Mouse (Mus musculus) MEL (cell line): Measurements from ENCODE around the gene Maml3. TPM values are rescaled to one million over a fixed set of nuclear protein-coding genes. Genes with fewer than 3 reads are reported as not detected.

Experiments
- DNase-seq: peaks from one replicate; pipeline ENCODE4 v3.0.0; 2011; ENCODE audit warnings: low read depth, low spot score
- H3K27ac ChIP-seq: 2 replicates; pipeline ENCODE4 v1.5.1; 2012; ENCODE audit warnings: low read depth, mild to moderate bottlenecking, control low read depth, low read length, moderate library complexity; ENCODE audit not compliant: control insufficient read depth
- H3K27me3 ChIP-seq, 2 experiments: fragments of 150-350 bp in 1 of 2; sonication (generic) in 1 of 2; 2 replicates each; pipeline ENCODE4 v1.6.1; 2012; ENCODE audit warnings: low read length in 2 of 2, mild to moderate bottlenecking in 2 of 2, improper control_type of control experiment in 1 of 2, moderate library complexity in 1 of 2; ENCODE audit not compliant: insufficient read depth in 2 of 2, control insufficient read depth in 1 of 2
- H3K36me3 ChIP-seq, 2 experiments: 2 replicates each; pipeline ENCODE4 v1.6.1; 2012 to 2014; ENCODE audit warnings: low read length in 2 of 2, improper control_type of control experiment in 1 of 2, inconsistent platforms in 1 of 2, mild to moderate bottlenecking in 1 of 2; ENCODE audit not compliant: insufficient read depth in 2 of 2, control insufficient read depth in 1 of 2
- H3K4me1 ChIP-seq, 2 experiments: fragments of 150-350 bp in 1 of 2; sonication (generic) in 1 of 2; 2 replicates each; pipeline ENCODE4 v1.6.1; 2012; ENCODE audit warnings: low read length in 2 of 2, improper control_type of control experiment in 1 of 2, mild to moderate bottlenecking in 1 of 2; ENCODE audit not compliant: insufficient read depth in 2 of 2, control insufficient read depth in 1 of 2
- H3K4me3 ChIP-seq, 2 experiments: fragments of 150-350 bp in 1 of 2; sonication (generic) in 1 of 2; 2 replicates each; pipeline ENCODE4 v1.5.1; 2012; ENCODE audit warnings: low read depth in 2 of 2, low read length in 2 of 2, mild to moderate bottlenecking in 2 of 2, moderate library complexity in 2 of 2, control low read depth in 1 of 2, improper control_type of control experiment in 1 of 2; ENCODE audit not compliant: control insufficient read depth in 1 of 2, insufficient read depth in 1 of 2
- H3K79me2 ChIP-seq: 2 replicates; pipeline ENCODE4 v1.6.1; 2012; ENCODE audit warnings: mild to moderate bottlenecking, low read length, moderate library complexity; ENCODE audit not compliant: control insufficient read depth, poor library complexity, insufficient read depth
- H3K9ac ChIP-seq: 2 replicates; pipeline ENCODE4 v1.6.1; 2012; ENCODE audit warnings: low read depth, mild to moderate bottlenecking, control low read depth, low read length, moderate library complexity; ENCODE audit not compliant: control insufficient read depth, poor library complexity, severe bottlenecking
- H3K9me3 ChIP-seq: fragments of 150-350 bp; sonication (generic); replicated peaks from 2 replicates; pipeline ENCODE4 v1.6.1; 2012; ENCODE audit warnings: mild to moderate bottlenecking, low read length, improper control_type of control experiment, moderate library complexity; ENCODE audit not compliant: insufficient read depth
- BHLHE40 ChIP-seq: IDR thresholded peaks from 2 replicates; pipeline ENCODE4 v1.6.1; 2012; ENCODE audit warnings: low read depth, mild to moderate bottlenecking, inconsistent platforms, low read length, improper control_type of control experiment, borderline replicate concordance
- CHD2 ChIP-seq: IDR thresholded peaks from 2 replicates; pipeline ENCODE4 v1.6.1; 2011; ENCODE audit warnings: low read length, improper control_type of control experiment
- E2F4 ChIP-seq: IDR thresholded peaks from 2 replicates; pipeline ENCODE4 v1.6.1; 2011; ENCODE audit warnings: low read depth, low read length, improper control_type of control experiment, borderline replicate concordance
- ELF1 ChIP-seq: IDR thresholded peaks from 2 replicates; pipeline ENCODE4 v1.6.1; 2014; ENCODE audit warnings: low read depth, mild to moderate bottlenecking, inconsistent platforms, low read length, improper control_type of control experiment, moderate library complexity
- EP300 ChIP-seq, 2 experiments: IDR thresholded peaks; 2 replicates each; pipeline ENCODE4 v1.6.1; 2011; ENCODE audit warnings: improper control_type of control experiment in 2 of 2, low read length in 2 of 2, low read depth in 1 of 2, mild to moderate bottlenecking in 1 of 2
- HCFC1 ChIP-seq: IDR thresholded peaks from 2 replicates; pipeline ENCODE4 v1.6.1; 2012; ENCODE audit warnings: low read depth, mild to moderate bottlenecking, inconsistent platforms, low read length, improper control_type of control experiment, moderate library complexity
- MAFK ChIP-seq: IDR thresholded peaks from 2 replicates; pipeline ENCODE4 v1.6.1; 2011; ENCODE audit warnings: low read depth, mild to moderate bottlenecking, low read length, improper control_type of control experiment, borderline replicate concordance
- MAZ ChIP-seq: IDR thresholded peaks from 2 replicates; pipeline ENCODE4 v1.6.1; 2012; ENCODE audit warnings: low read depth, mild to moderate bottlenecking, inconsistent platforms, low read length, improper control_type of control experiment
- MEF2A ChIP-seq: IDR thresholded peaks from 2 replicates; pipeline ENCODE4 v1.6.1; 2014; ENCODE audit warnings: low read depth, mild to moderate bottlenecking, inconsistent platforms, low read length, improper control_type of control experiment; ENCODE audit not compliant: poor library complexity, insufficient replicate concordance, severe bottlenecking; ENCODE audit errors: extremely low read depth
- MXI1 ChIP-seq: IDR thresholded peaks from 2 replicates; pipeline ENCODE4 v1.6.1; 2011; ENCODE audit warnings: mild to moderate bottlenecking, low read depth, low read length, improper control_type of control experiment
- MYB ChIP-seq: IDR thresholded peaks from 2 replicates; pipeline ENCODE4 v1.6.1; 2011; ENCODE audit warnings: mild to moderate bottlenecking, low read depth, low read length, improper control_type of control experiment
- MYC ChIP-seq: IDR thresholded peaks from 2 replicates; pipeline ENCODE4 v1.6.1; 2011; ENCODE audit warnings: low read depth, mild to moderate bottlenecking, low read length, improper control_type of control experiment, moderate library complexity
- NELFE ChIP-seq: IDR thresholded peaks from 2 replicates; pipeline ENCODE4 v1.6.1; 2011; ENCODE audit warnings: low read depth, low read length, improper control_type of control experiment
- NRF1 ChIP-seq: IDR thresholded peaks from 2 replicates; pipeline ENCODE4 v1.6.1; 2014; ENCODE audit warnings: low read depth, mild to moderate bottlenecking, inconsistent platforms, low read length, improper control_type of control experiment, moderate library complexity; ENCODE audit not compliant: poor library complexity, insufficient read depth, severe bottlenecking
- RAD21 ChIP-seq: IDR thresholded peaks from 2 replicates; pipeline ENCODE4 v1.6.1; 2011; ENCODE audit warnings: mild to moderate bottlenecking, low read depth, low read length, improper control_type of control experiment
- SIN3A ChIP-seq: IDR thresholded peaks from 2 replicates; pipeline ENCODE4 v1.6.1; 2012; ENCODE audit warnings: low read length, improper control_type of control experiment, inconsistent platforms
- SMC3 ChIP-seq: IDR thresholded peaks from 2 replicates; pipeline ENCODE4 v1.6.1; 2011; ENCODE audit warnings: low read depth, low read length, improper control_type of control experiment
- USF1 ChIP-seq: IDR thresholded peaks from 2 replicates; pipeline ENCODE4 v1.6.1; 2014; ENCODE audit warnings: low read depth, mild to moderate bottlenecking, inconsistent platforms, low read length, improper control_type of control experiment, moderate library complexity
- USF2 ChIP-seq, 2 experiments: IDR thresholded peaks; 2 replicates each; pipeline ENCODE4 v1.6.1; 2011 to 2012; ENCODE audit warnings: improper control_type of control experiment in 2 of 2, low read length in 2 of 2, borderline replicate concordance in 1 of 2, inconsistent platforms in 1 of 2, low read depth in 1 of 2, mild to moderate bottlenecking in 1 of 2; ENCODE audit not compliant: insufficient read depth in 1 of 2
- polyA plus RNA-seq, 2 experiments: library from polyadenylated mRNA; stranded (reverse) in 1 of 2; unstranded in 1 of 2; fragments of >175 nt in 1 of 2; fragments of >200 nt in 1 of 2; gene quantifications; 2 replicates each; pipeline versions ENCODE4 v1.2.1 to v1.2.4; 2012; ENCODE audit warnings: low replicate concordance in 2 of 2, low read depth in 1 of 2; ENCODE audit not compliant: insufficient read length in 2 of 2, insufficient read depth in 1 of 2, missing spikeins in 1 of 2
- total RNA-seq: library from RNA; depleted of rRNA; stranded (reverse); fragments of 300-350 nt; gene quantifications from 2 replicates; pipeline ENCODE4 v1.2.3, GENCODE M21; 2012

The Maml3 gene
- total and polyA plus RNA-seq, 3 experiments = 2.0 to 4.1 TPM; not detected in 1

DNA sequence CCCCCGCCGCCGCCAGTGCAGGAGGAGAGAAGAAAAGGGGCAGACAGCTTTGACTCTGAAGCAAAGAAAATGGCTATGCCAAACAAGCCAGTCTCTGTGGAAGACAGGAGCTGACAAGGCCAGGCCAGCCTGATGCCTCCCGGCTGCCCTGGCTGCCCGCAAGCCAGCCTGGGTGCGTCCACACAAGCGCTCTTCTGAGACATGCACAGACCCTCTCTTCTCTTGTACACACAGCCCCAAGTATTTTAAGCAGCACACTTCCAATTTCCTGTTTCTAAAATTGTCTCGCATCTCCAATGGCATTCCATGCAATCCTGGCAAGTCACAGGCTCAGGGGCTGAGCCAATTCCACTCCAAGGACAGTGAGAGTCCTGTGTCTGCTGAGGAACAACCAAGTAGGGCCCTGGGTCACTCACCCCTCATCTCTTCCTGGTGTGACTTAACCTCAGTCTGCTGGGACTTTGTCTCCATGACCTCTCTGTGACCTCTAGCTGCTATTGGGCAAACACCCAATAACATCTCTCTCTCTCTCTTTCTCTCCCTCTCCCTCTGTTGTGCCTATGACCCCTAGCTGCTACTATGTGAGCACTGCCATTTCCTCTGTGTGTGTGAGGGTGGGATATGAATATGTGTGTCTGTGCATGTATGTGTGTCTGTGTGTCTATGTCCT is 354.9 kb downstream of the Maml3 start:
- TF ChIP-seq E2F4 (no peak), MYB (no peak), MYC (no peak), HCFC1 (no peak), NRF1 (no peak), USF1 (no peak), ELF1 (no peak), NELFE (no peak), MAFK (no peak), SMC3 (no peak), MXI1 (no peak), MEF2A (no peak), EP300 (IDR thresholded peaks at IDR 0.05; ENCODE audit: low read depth in 1 of 2, low read length in 2 of 2) (no peak), SIN3A (no peak), CHD2 (no peak), MAZ (no peak), USF2 (IDR thresholded peaks at IDR 0.05; ENCODE audit: borderline replicate concordance in 1 of 2, insufficient read depth in 1 of 2, low read depth in 1 of 2, low read length in 2 of 2) (no peak)
- H3K4me1 ChIP-seq = peaks cover 3 to 6% of the 10 kb centered on the region in 2 experiments
- no peaks in the 10 kb centered on the region for H3K9me3 ChIP-seq
- H3K27ac ChIP-seq = no peak overlapping the region
- H3K4me3 ChIP-seq = no peak overlapping the region
- H3K27me3 ChIP-seq = no peaks in the 10 kb centered on the region
- peaks cover 0 to 7% of the 10 kb centered on the region in 2 experiments; a peak in 2 of 4 replicates for H3K36me3 ChIP-seq
- DNase-seq = no peak
- H3K9ac ChIP-seq = no peak overlapping the region
- H3K79me2 ChIP-seq = no peaks in the 10 kb centered on the region

DNA sequence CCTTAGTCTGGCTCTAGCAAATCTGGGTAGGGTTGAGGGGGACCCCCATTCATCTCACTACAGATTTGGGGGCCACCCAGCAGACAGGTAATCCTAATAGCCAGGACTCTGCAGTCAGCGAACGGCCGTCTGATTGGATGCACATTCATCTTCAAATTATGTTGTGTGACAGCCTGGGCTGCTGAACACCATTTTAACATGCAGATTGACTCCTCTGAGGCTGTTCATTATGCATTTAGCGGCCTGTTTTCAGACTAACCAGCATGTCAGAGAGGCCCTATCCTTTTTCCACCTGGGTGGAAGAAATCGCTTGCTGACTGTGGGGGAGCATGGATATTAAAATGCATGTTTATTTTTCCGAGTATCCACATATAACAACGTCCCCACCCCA is 355.5 kb downstream of the Maml3 start:
- no peak overlapping the region for H3K4me3 ChIP-seq
- no peaks in the 10 kb centered on the region for H3K9me3 ChIP-seq
- H3K79me2 ChIP-seq = no peaks in the 10 kb centered on the region
- no peak overlapping the region for H3K9ac ChIP-seq
- TF ChIP-seq MAFK (no peak), BHLHE40 (no peak), RAD21 (no peak)
- TF ChIP-seq, all 39 proteins: peak for 0
- H3K4me1 ChIP-seq = peaks cover 6 to 9% of the 10 kb centered on the region in 2 experiments
- no peak for DNase-seq
- no peak overlapping the region for H3K27ac ChIP-seq
- H3K27me3 ChIP-seq = no peaks in the 10 kb centered on the region
- H3K36me3 ChIP-seq = peaks cover 0 to 10% of the 10 kb centered on the region in 2 experiments; a peak in 2 of 4 replicates
